9 mouse cellular contexts compared by ENCODE assay signal in genomic region chr6:119106726-119107125, GRCm38 (mm10).
DNase-seq lines count a peak whose midpoint lies in the region; ATAC-seq and TF ChIP-seq lines count a peak whose summit lies in the region.
"Had no signal": no experiment of that assay in that cellular context is flagged by ENCODE, and none has a peak within 500 bp of the region (broad histone marks: within the 10 kb centered on the region; RNA-seq: fewer than 3 reads in every experiment).

No protein-coding gene starts in this region.

- H3K4me3 ChIP-seq in heart, postnatal 0 days (ENCODE audit: low read depth, low read length) = peak overlapping the region; percentile 55; the same call in 1 of the 2 replicates
- peak overlapping the region; percentile 70 for H3K4me3 ChIP-seq in embryonic facial prominence, embryonic 13.5 days
- H3K4me3 ChIP-seq in hindbrain, embryonic 14.5 days (replicated peaks; ENCODE audit: low read length) = peak overlapping the region; percentile 74
- H3K4me3 ChIP-seq in midbrain, embryonic 15.5 days = peak overlapping the region; percentile 79

- TF ChIP-seq EP300 in heart, postnatal 0 days (IDR thresholded peaks at IDR 0.05; ENCODE audit: low read depth) = no peak

- WGBS in heart, postnatal 0 days = 47% methylated on average over 7 of the region's 7 CpGs
- whole genome bisulfite sequencing in embryonic facial prominence, embryonic 13.5 days = 15% methylated on average over 7 of the region's 7 CpGs
- WGBS in hindbrain, embryonic 14.5 days = 18% methylated on average over 7 of the region's 7 CpGs
- WGBS in midbrain, embryonic 15.5 days = 14% methylated on average over 7 of the region's 7 CpGs

- peaks cover 16% of the 10 kb centered on the region; the same call in 1 of the 2 replicates for H3K27me3 ChIP-seq in heart, postnatal 0 days (ENCODE audit: control insufficient read depth, insufficient read depth, low read length)
- H3K27me3 ChIP-seq in embryonic facial prominence, embryonic 13.5 days = peaks cover 25% of the 10 kb centered on the region
- peaks cover 9% of the 10 kb centered on the region; the same call in 1 of the 2 replicates for H3K27me3 ChIP-seq in hindbrain, embryonic 14.5 days (ENCODE audit: control insufficient read depth, insufficient read depth, low read length)
- 0 out of 2 replicates have a peak, but pooled peaks cover 5% of the 10 kb centered on the region for H3K27me3 ChIP-seq in midbrain, embryonic 15.5 days (replicated peaks)

- no peak for ATAC-seq in heart, postnatal 0 days (ENCODE audit: insufficient read depth, low read depth)
- no peak for ATAC-seq in embryonic facial prominence, embryonic 13.5 days (ENCODE audit: insufficient number of reproducible peaks, insufficient read depth, low FRiP score, low TSS enrichment, low read depth)
- no peak for ATAC-seq in hindbrain, embryonic 14.5 days (ENCODE audit: low FRiP score)
- ATAC-seq in midbrain, embryonic 15.5 days (replicated peaks) = no peak

- DNase-seq in heart, postnatal 0 days (ENCODE audit: low spot score) = no peak
- DNase-seq in heart, postnatal 10 days = no peak
- no peak for DNase-seq in hindbrain, embryonic 14.5 days (ENCODE audit: low spot score)
- no peak for DNase-seq in frontal cortex, postnatal 36 days (ENCODE audit: low spot score in 2 of 2)
- no peak for DNase-seq in cerebellum, postnatal 4 days (ENCODE audit: low spot score in 2 of 2)
- DNase-seq in left cerebral cortex, adult 11 months (ENCODE audit: low spot score) = no peak

- no peak for TF ChIP-seq CTCF in heart, postnatal 0 days (IDR thresholded peaks at IDR 0.05; ENCODE audit: low read depth)

- no peak overlapping the region for H3K9ac ChIP-seq in heart, postnatal 0 days (replicated peaks; ENCODE audit: low read depth, low read length)
- peak overlapping the region; percentile 83 for H3K9ac ChIP-seq in embryonic facial prominence, embryonic 13.5 days
- H3K9ac ChIP-seq in hindbrain, embryonic 14.5 days = peak overlapping the region; percentile 69
- H3K9ac ChIP-seq in midbrain, embryonic 15.5 days = peak overlapping the region; percentile 90

- intact Hi-C loops in heart, postnatal 10 days (cut with DNase I) = loop anchor here (10.0 kb wide), 1 partner anchor 262 kb away; no protein-coding TSS in a partner anchor

- H3K27ac ChIP-seq in heart, postnatal 0 days (ENCODE audit: low read depth) = no peak overlapping the region
- no peak overlapping the region for H3K27ac ChIP-seq in embryonic facial prominence, embryonic 13.5 days
- H3K27ac ChIP-seq in hindbrain, embryonic 14.5 days = no peak overlapping the region
- no peak overlapping the region; the same call in 1 of the 2 replicates for H3K27ac ChIP-seq in midbrain, embryonic 15.5 days
- H3K27ac ChIP-seq: macrophage had no signal

- no peaks in the 10 kb centered on the region for H3K9me3 ChIP-seq in heart, postnatal 0 days (replicated peaks; ENCODE audit: control insufficient read depth, low read length)
- H3K9me3 ChIP-seq in embryonic facial prominence, embryonic 13.5 days = no peaks in the 10 kb centered on the region
- H3K9me3 ChIP-seq in hindbrain, embryonic 14.5 days (ENCODE audit: control insufficient read depth, low read length) = no peaks in the 10 kb centered on the region
- no peaks in the 10 kb centered on the region for H3K9me3 ChIP-seq in midbrain, embryonic 15.5 days

- peaks cover 26% of the 10 kb centered on the region for H3K4me1 ChIP-seq in heart, postnatal 0 days (ENCODE audit: control insufficient read depth, insufficient read depth)
- peaks cover 52% of the 10 kb centered on the region for H3K4me1 ChIP-seq in embryonic facial prominence, embryonic 13.5 days
- peaks cover 30% of the 10 kb centered on the region for H3K4me1 ChIP-seq in hindbrain, embryonic 14.5 days (replicated peaks; ENCODE audit: control insufficient read depth, insufficient read depth, low read length)
- peaks cover 54% of the 10 kb centered on the region for H3K4me1 ChIP-seq in midbrain, embryonic 15.5 days

- no peaks in the 10 kb centered on the region for H3K36me3 ChIP-seq in heart, postnatal 0 days (replicated peaks; ENCODE audit: control insufficient read depth, insufficient read depth, low read length)
- H3K36me3 ChIP-seq in embryonic facial prominence, embryonic 13.5 days = no peaks in the 10 kb centered on the region
- H3K36me3 ChIP-seq in hindbrain, embryonic 14.5 days (replicated peaks; ENCODE audit: control insufficient read depth, insufficient read depth) = no peaks in the 10 kb centered on the region
- no peaks in the 10 kb centered on the region for H3K36me3 ChIP-seq in midbrain, embryonic 15.5 days (replicated peaks)

- peak overlapping the region; percentile 92 for H3K4me2 ChIP-seq in heart, postnatal 0 days (ENCODE audit: low read depth, low read length)
- H3K4me2 ChIP-seq in embryonic facial prominence, embryonic 13.5 days = peak overlapping the region; percentile 84
- H3K4me2 ChIP-seq in hindbrain, embryonic 14.5 days (replicated peaks) = peak overlapping the region; percentile 81
- H3K4me2 ChIP-seq in midbrain, embryonic 15.5 days = peak overlapping the region; percentile 83
